Mouse (Mus musculus): ENCODE measurements at regions not wholly inside any gene's neighbourhood (a gene's known extent, or its start where the extent isn't known, plus 50 kb on each side); places are given as distances from the start of the nearest gene placed in this dataset.

- TF ChIP-seq POLR2A (IDR thresholded peaks at IDR 0.05; ENCODE audit: low read depth, low read length) (no peak), CTCF (IDR thresholded peaks at IDR 0.05; ENCODE audit: borderline replicate concordance, insufficient read depth, low read length) (no peak)
These were observed 207.5 kb upstream of the Ercc4 start for GRCm38 (mm10) chr16:12901996-12902319.
